Mouse (Mus musculus) kidney, embryonic 14.5 days (tissue): ENCODE results near the gene Gm4846. TPM values are rescaled to one million over a fixed set of nuclear protein-coding genes. Genes with fewer than 3 reads are reported as not detected.
"Not testable (repeated sequence)": the region's sequence is repeated elsewhere in the genome, so short reads cannot be mapped to it uniquely, and the experiment has no call there.

Experiments used
- ATAC-seq: fragments of 200-750 bp; cut with Nextera tagmentation; 2 replicates; pipeline ENCODE4 v1.8.0; 2017; ENCODE audit warnings: moderate number of reproducible peaks, mild to moderate bottlenecking, moderate TSS enrichment, moderate library complexity; ENCODE audit not compliant: low FRiP score, low TSS enrichment
- H3K27ac ChIP-seq: fragments of 300-500 bp; sonication (generic); 2 replicates; pipeline ENCODE4 v1.5.1; 2014; ENCODE audit warnings: low read depth, mild to moderate bottlenecking, low read length, moderate library complexity, mixed read lengths
- H3K27me3 ChIP-seq: fragments of 300-500 bp; sonication (generic); 2 replicates; pipeline ENCODE4 v1.6.1; 2014; ENCODE audit warnings: mild to moderate bottlenecking, low read length; ENCODE audit not compliant: control insufficient read depth, insufficient read depth
- H3K36me3 ChIP-seq: fragments of 300-500 bp; sonication (generic); 2 replicates; pipeline ENCODE4 v1.6.1; 2014; ENCODE audit warnings: low read length, mixed read lengths; ENCODE audit not compliant: control insufficient read depth, insufficient read depth
- H3K4me1 ChIP-seq: fragments of 300-500 bp; sonication (generic); 2 replicates; pipeline ENCODE4 v1.6.1; 2014; ENCODE audit warnings: low read length, mixed read lengths; ENCODE audit not compliant: control insufficient read depth, insufficient read depth
- H3K4me2 ChIP-seq: fragments of 300-500 bp; sonication (generic); replicated peaks from 2 replicates; pipeline ENCODE4 v1.6.1; 2014; ENCODE audit warnings: low read depth, mild to moderate bottlenecking, low read length
- H3K4me3 ChIP-seq: fragments of 300-500 bp; sonication (generic); 2 replicates; pipeline ENCODE4 v1.5.1; 2014; ENCODE audit warnings: mild to moderate bottlenecking, low read length
- H3K9ac ChIP-seq: fragments of 300-500 bp; sonication (generic); 2 replicates; pipeline ENCODE4 v1.6.1; 2014; ENCODE audit warnings: low read depth, mild to moderate bottlenecking, low read length, moderate library complexity
- H3K9me3 ChIP-seq: fragments of 300-500 bp; sonication (generic); 2 replicates; pipeline ENCODE4 v1.6.1; 2016; ENCODE audit warnings: low read length; ENCODE audit not compliant: control insufficient read depth
- WGBS: fragments of 180-500 bp; shearing (Covaris S2); extraction: QIAGEN DNeasy Blood & Tissue Kit; methylation state at CpG from one replicate; pipeline ENCODE4 v1.1.7; 2014; 5-methylcytosine and 5-hydroxymethylcytosine counted together
- polyA plus RNA-seq: library from polyadenylated mRNA; unstranded; fragments of >200 nt; fragmentation: Nextera tagmentation; extraction: Ambion mirVana; gene quantifications from 2 replicates; pipeline ENCODE4 v1.2.1, GENCODE M21; 2014

Gm4846 gene
- not detected in 2 replicates for polyA plus RNA-seq

DNA sequence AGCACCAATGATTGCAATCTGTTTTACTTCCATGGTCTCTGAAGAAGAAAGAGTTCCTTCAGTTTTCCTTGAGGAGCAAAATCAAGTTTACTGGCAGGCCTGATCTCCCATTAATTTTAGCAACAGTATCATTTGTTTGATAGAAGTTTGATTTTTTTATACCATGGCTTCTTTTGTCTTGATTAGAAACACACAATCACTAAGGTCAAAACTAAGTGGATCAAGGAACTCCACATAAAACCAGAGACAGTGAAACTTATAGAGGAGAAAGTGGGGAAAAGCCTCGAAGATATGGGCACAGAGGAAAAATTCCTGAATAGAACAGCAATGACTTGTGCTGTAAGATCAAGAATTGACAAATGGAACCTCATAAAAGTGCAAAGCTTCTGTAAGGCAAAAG, at the start of gene Gm4846:
Gene Gm4846, minus strand, starts transcription at position 101 of the 400 bp plus-strand sequence.
- not testable (repeated sequence) for H3K4me1 ChIP-seq, ATAC-seq, H3K9ac ChIP-seq, H3K27me3 ChIP-seq, H3K27ac ChIP-seq, H3K4me2 ChIP-seq, H3K9me3 ChIP-seq, H3K36me3 ChIP-seq, H3K4me3 ChIP-seq
- 57% methylated on average over 1 of the region's 1 CpGs for WGBS

DNA sequence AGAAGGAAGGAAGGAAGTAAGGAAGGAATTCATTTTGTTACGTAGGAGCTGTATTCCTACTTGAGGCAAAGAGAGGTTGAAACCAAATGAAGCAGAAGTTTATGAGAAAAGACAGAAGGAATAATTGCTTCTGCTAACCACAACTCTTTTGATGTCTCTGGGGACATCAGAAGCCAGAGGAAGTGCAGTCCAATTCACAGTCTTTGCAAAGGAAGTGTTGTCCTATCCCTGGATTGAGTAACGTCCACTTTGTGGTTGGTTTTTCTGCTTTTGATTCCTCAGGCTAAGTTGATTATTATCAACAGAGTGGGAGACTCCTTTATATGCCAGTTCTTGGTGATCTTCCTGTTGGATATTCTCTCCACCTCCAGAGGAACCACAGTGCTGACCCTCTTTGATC, 34.1 kb upstream of the Gm4846 start:
- not testable (repeated sequence) for H3K27ac ChIP-seq, H3K4me1 ChIP-seq, H3K9me3 ChIP-seq, H3K4me3 ChIP-seq, H3K9ac ChIP-seq, H3K27me3 ChIP-seq, ATAC-seq, H3K36me3 ChIP-seq, H3K4me2 ChIP-seq
- WGBS: 79% methylated on average over 2 of the region's 2 CpGs

DNA sequence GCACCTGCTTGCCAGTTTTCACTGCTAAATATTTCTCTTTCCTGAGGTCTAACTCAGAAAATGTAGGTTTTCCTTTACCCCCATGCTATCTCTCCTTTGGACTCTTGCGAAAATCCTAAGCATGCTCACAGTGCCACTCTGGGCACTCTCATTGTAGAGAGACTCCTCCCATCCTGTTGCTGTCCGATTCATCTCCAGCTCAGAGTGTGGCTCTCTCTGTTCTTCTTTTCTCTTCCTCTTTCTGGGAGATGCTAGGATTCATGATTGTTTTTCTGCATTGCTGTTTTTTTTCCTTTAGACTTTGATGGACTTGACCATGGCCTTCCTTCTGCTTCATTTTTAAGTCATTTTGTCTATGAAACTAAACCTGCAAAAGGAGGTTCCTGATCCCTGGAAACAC, 27.3 kb upstream of the Gm4846 start:
- H3K27ac ChIP-seq, H3K4me1 ChIP-seq, ATAC-seq, H3K4me3 ChIP-seq, H3K36me3 ChIP-seq, H3K9ac ChIP-seq, H3K9me3 ChIP-seq, H3K4me2 ChIP-seq, H3K27me3 ChIP-seq: not testable (repeated sequence)
- WGBS: 86% methylated on average over 2 of the region's 2 CpGs

DNA sequence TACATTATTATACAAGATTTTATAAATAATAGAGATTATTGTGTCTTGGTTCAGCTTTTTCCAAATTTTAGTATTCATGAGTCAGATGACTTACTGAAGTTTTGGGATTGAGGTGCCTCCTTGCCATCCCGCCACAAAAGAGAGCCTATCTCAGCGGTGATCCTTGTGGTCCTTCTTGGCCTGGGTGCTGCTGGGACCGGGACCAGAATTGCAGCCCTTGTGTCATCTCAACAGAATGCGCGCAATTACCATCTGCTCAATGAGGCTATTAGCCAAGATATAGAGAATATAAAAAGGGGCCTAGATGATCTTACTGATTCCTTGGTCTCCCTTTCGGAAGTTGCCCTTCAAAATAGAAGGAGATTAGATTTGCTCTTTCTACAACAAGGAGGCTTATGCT, 22.2 kb upstream of the Gm4846 start:
- not testable (repeated sequence) for H3K4me2 ChIP-seq

DNA sequence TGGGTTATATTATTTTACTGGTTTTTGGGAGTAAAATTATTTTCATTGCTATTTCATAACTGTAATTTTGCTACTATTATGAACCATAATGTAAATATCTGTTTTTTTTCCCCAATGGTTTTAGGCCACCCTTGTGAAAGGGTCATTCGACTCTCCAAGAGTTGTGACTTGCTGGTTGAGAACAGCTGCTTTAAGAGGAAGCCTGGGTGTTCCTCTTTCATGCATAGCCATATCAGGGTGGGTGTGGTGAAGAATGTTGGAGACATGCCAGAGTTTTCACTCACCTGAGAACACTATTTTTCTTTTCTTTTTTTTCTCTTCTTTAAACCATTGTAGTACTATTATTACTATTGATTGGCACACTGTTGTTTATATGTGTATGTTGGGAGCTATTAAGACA, 19.2 kb upstream of the Gm4846 start:
- WGBS: 90% methylated on average over 1 of the region's 1 CpGs

More for the DNA sequence above, 22.2 kb upstream of the Gm4846 start:
- H3K4me3 ChIP-seq, ATAC-seq, H3K27ac ChIP-seq, H3K36me3 ChIP-seq, H3K9ac ChIP-seq, H3K4me1 ChIP-seq, H3K9me3 ChIP-seq, H3K27me3 ChIP-seq: not testable (repeated sequence)
- WGBS: 94% methylated on average over 6 of the region's 6 CpGs

DNA sequence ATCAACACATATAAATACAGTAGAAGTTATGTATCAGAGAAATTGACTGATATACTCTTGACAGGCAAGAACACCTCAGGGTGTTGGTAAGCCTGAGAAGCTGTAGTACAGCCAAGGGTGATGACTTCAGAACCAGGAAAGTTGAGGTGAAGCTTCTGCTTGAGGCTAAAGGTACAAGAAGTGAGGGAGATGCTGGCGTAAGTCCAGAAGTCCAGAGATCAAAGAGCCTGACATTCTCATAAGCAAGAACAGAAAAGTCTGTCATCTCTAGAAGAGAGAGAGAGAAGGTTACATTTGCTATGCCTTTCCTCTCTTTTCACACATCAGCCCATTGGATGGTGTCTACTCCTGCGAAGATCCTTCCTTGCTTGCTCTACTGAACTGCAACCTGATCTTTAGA, 6.8 kb upstream of the Gm4846 start:
- H3K27ac ChIP-seq, H3K9ac ChIP-seq, H3K4me2 ChIP-seq, H3K9me3 ChIP-seq, H3K27me3 ChIP-seq, H3K4me3 ChIP-seq, H3K36me3 ChIP-seq, H3K4me1 ChIP-seq, ATAC-seq: not testable (repeated sequence)
- 83% methylated on average over 2 of the region's 2 CpGs for WGBS

More for the DNA sequence above, 19.2 kb upstream of the Gm4846 start:
- H3K27ac ChIP-seq: no peak overlapping the region
- no peak overlapping the region for H3K4me2 ChIP-seq
- no peaks in the 10 kb centered on the region for H3K4me1 ChIP-seq
- no peak overlapping the region for H3K9ac ChIP-seq
- no peaks in the 10 kb centered on the region for H3K9me3 ChIP-seq
- H3K36me3 ChIP-seq: no peaks in the 10 kb centered on the region
- no peak for ATAC-seq
- no peaks in the 10 kb centered on the region for H3K27me3 ChIP-seq
- no peak overlapping the region for H3K4me3 ChIP-seq

DNA sequence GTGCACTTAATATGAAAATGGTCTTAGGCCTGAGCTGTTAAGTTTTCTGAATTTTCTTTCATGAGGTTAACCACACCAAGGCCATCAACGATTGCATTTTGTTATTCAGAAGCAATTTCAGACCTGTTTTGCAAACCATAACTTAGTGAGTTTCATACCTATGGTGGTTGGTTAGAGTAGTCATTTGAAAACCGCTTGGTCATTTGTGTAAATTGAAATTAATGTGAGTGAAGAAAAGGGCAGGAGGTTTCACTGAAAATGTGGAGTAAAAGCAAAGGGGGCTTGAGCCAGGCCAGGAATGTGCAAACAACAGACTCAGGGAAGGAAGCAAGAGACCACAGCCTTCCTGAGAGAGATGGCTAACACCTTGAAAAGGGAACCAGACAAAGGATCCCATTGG, 17.9 kb downstream of the Gm4846 start:
- Histone ChIP-seq H3K27me3 (no peaks in the 10 kb centered on the region), H3K36me3 (no peaks in the 10 kb centered on the region), H3K27ac (no peak overlapping the region), H3K4me1 (no peaks in the 10 kb centered on the region), H3K4me2 (no peak overlapping the region), H3K9ac (no peak overlapping the region), H3K9me3 (no peaks in the 10 kb centered on the region), H3K4me3 (no peak overlapping the region)
- ATAC-seq: no peak
- 79% methylated on average over 2 of the region's 2 CpGs for WGBS

DNA sequence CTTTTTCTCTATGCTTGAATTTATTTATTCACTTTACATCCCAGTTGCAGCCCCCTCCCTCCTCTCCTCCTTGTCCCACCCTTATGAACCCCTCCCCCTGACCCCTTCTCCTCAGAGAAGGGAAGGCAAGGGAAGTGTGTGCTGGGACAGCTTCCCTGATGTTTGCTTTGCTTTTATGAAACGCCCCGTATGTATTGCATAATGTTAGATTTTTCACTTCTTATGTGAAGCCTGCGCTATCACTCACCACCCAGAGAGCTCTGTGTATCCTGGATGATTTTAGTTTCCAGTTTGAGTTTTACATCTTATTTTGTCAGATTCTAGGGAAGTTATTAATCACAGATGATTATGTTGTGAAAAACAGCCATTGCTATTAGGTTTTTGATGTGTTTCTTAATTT, 30.2 kb downstream of the Gm4846 start:
- H3K9ac ChIP-seq: no peak overlapping the region
- H3K27ac ChIP-seq: no peak overlapping the region
- no peaks in the 10 kb centered on the region for H3K27me3 ChIP-seq
- H3K4me2 ChIP-seq: no peak overlapping the region
- ATAC-seq: no peak
- no peaks in the 10 kb centered on the region for H3K36me3 ChIP-seq
- 88% methylated on average over 3 of the region's 3 CpGs for WGBS
- H3K4me3 ChIP-seq: no peak overlapping the region
- H3K4me1 ChIP-seq: no peaks in the 10 kb centered on the region
- H3K9me3 ChIP-seq: no peaks in the 10 kb centered on the region

DNA sequence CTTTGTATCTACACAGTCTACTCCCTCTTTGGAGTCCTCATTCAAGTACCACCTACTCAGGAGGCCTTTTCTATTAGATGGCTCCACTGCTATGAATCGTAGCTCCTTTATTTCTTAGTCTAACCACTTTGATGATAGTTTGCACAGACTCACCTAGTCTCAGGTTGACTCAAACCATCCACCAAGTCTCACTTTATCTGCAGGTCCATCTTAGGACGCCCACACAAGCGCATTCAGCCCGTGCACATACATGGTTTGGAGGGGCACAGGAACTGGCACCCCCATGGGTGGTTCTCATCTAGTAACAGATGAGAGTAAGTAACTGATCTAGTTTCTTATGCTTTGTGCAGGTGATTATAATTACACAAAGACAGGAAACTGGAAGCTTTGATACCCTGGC, 34.8 kb downstream of the Gm4846 start:
- WGBS: 91% methylated on average over 4 of the region's 4 CpGs
- no peak for ATAC-seq
- no peaks in the 10 kb centered on the region for H3K4me1 ChIP-seq
- no peak overlapping the region for H3K4me2 ChIP-seq
- H3K36me3 ChIP-seq: no peaks in the 10 kb centered on the region
- H3K9ac ChIP-seq: no peak overlapping the region
- H3K27me3 ChIP-seq: no peaks in the 10 kb centered on the region
- no peak overlapping the region for H3K27ac ChIP-seq
- H3K4me3 ChIP-seq: no peak overlapping the region
- H3K9me3 ChIP-seq: no peaks in the 10 kb centered on the region

DNA sequence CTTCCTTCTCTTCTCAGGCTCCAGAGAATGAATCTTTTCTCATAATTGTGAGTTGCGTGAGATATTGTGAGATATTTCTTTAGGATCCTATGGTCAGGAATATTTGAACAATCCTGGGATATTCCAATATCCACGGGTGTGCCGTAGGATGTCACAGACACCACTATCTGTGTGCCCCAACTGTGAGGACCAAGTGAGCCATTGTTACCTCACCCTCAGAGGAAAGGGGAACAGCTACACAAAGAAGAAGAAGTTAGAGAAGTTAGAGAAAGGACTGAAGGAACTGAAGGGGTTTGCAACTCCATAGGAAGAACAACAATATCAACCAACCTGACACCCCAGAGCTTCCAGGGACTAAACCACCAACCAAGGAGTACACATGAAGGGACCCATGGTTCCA, 55.4 kb downstream of the Gm4846 start:
- Histone ChIP-seq H3K4me1 (no peaks in the 10 kb centered on the region), H3K4me3 (no peak overlapping the region), H3K27ac (no peak overlapping the region), H3K9ac (no peak overlapping the region), H3K27me3 (no peaks in the 10 kb centered on the region), H3K9me3 (no peaks in the 10 kb centered on the region), H3K4me2 (no peak overlapping the region), H3K36me3 (no peaks in the 10 kb centered on the region)
- ATAC-seq: no peak
- WGBS: 93% methylated on average over 3 of the region's 3 CpGs
